Mouse (Mus musculus): ENCODE measurements around the gene Pram1. TPM values are rescaled to one million over a fixed set of nuclear protein-coding genes. Genes with fewer than 3 reads are reported as not detected.

Gene Pram1
- total RNA-seq, 2 experiments from 2014 or later = not detected

GRCm38 (mm10) chr17:33669681-33670080 lies 31.8 kb downstream of the Pram1 start:
- no peak for DNase-seq

- DNase-seq = no peak
Observed at GRCm38 (mm10) chr17:33673837-33674236, 36.0 kb downstream of the Pram1 start.

GRCm38 (mm10) chr17:33675452-33675851 lies 37.6 kb downstream of the Pram1 start:
- DNase-seq = no peak

GRCm38 (mm10) chr17:33676086-33676485 lies 38.2 kb downstream of the Pram1 start:
- no peak for DNase-seq

GRCm38 (mm10) chr17:33678771-33679170 lies 40.9 kb downstream of the Pram1 start:
- no peak for DNase-seq

GRCm38 (mm10) chr17:33681767-33682166 lies 43.9 kb downstream of the Pram1 start:
- no peak for DNase-seq

- DNase-seq = peak; percentile 37
Observed at GRCm38 (mm10) chr17:33684671-33685231, 46.9 kb downstream of the Pram1 start.

GRCm38 (mm10) chr17:33685249-33685653 lies 47.4 kb downstream of the Pram1 start:
- peak; percentile 97 for DNase-seq

- no peak for DNase-seq
Observed at GRCm38 (mm10) chr17:33686760-33687159, 48.9 kb downstream of the Pram1 start, which contains the start of gene Hnrnpm. Hnrnpm (minus strand) TSS chr17:33686860.

Other genes starting within 250 kb of the Pram1 start
- gene Zfp101, start 243.4 kb upstream of the Pram1 start, total RNA-seq (2021) = 1 to 10 TPM; 3.3 to 4.7 TPM
- gene Actl9, start 205.2 kb upstream of the Pram1 start, total RNA-seq (2021) = not detected
- 10 to 100 TPM; 12.1 to 13.2 TPM for gene Adamts10, start 113.9 kb upstream of the Pram1 start, total RNA-seq (2021)
- under 1 TPM; 0.62 to 1.00 TPM for gene Myo1f, start 82.3 kb upstream of the Pram1 start, total RNA-seq (2021)
- 1 to 10 TPM; 6.0 to 6.6 TPM for gene Zfp414, start 9.0 kb upstream of the Pram1 start, total RNA-seq (2021)
- 10 to 100 TPM; 62.7 to 70.9 TPM for gene Hnrnpm, start 48.8 kb downstream of the Pram1 start, total RNA-seq (2021)
- gene March2, start 80.6 kb downstream of the Pram1 start, total RNA-seq (2021) = 10 to 100 TPM; 89.8 to 90.4 TPM
- gene Rab11b, start 122.5 kb downstream of the Pram1 start, total RNA-seq (2021) = 100 to 1,000 TPM; 125 to 136 TPM
- 10 to 100 TPM in 1 of 2 experiments, 1 to 10 TPM in 1; 8.1 to 13.3 TPM for gene Angptl4, start 143.8 kb downstream of the Pram1 start, total RNA-seq (2021)
- gene Kank3, start 172.5 kb downstream of the Pram1 start, total RNA-seq (2021) = 10 to 100 TPM; 18.5 to 20.7 TPM
- 100 to 1,000 TPM; 538 to 612 TPM for gene Rps28, start 186.5 kb downstream of the Pram1 start, total RNA-seq (2021)
- gene Ndufa7, start 186.5 kb downstream of the Pram1 start, total RNA-seq (2021) = 100 to 1,000 TPM; 326 to 339 TPM
- 10 to 100 TPM; 15.6 to 20.7 TPM for gene Cd320, start 205.0 kb downstream of the Pram1 start, total RNA-seq (2021)
- gene Gm7029, start 235.8 kb downstream of the Pram1 start, total RNA-seq (2021) = not detected

All from gastrocnemius, postnatal 25 days (tissue).